Mouse (Mus musculus) testis, postnatal 10 days (tissue): ENCODE data around the gene Rab1b.

Source experiments
- DNase-seq: peaks from one replicate; pipeline ENCODE4 v3.0.0; 2021; ENCODE audit warnings: low spot score

Gene Rab1b

DNA sequence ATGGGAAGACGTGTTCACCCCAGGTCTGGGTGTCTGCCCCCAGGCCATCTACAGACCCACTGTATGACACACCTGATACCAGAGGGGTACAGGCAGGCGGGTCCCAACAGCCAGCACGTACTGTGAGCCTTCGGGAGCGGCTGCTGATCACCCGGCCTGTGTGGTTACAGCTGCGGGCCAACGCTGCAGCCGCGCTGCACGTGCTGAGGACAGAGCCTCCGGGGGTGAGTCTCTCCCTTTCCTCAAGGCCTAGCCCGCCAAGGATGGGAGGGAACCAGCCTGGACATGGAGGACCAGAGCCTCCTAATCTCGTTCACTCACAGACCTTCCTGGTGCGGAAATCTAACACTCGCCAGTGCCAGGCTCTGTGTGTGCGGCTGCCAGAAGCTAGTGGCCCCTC is 55.8 kb downstream of the Rab1b start:
- DNase-seq, result no peak

- DNase-seq, result no peak
These were observed 56.6 kb downstream of the Rab1b start, which contains the start of gene Rin1 for GRCm38 (mm10) chr19:5050047-5050905. Rin1 (plus strand) TSS chr19:5050481.

GRCm38 (mm10) chr19:5049325-5049724 is 57.5 kb downstream of the Rab1b start:
- no peak for DNase-seq
